Mouse (Mus musculus) adrenal gland, adult (tissue): ENCODE data around the gene Uhrf1bp1l.

ENCODE experiments used
- DNase-seq, 2 experiments: peaks; one replicate each; pipeline ENCODE4 v3.0.0; 2022 to 2023; ENCODE audit warnings: low spot score in 1 of 2; ENCODE audit not compliant: inconsistent age in 2 of 2

Uhrf1bp1l gene

DNA sequence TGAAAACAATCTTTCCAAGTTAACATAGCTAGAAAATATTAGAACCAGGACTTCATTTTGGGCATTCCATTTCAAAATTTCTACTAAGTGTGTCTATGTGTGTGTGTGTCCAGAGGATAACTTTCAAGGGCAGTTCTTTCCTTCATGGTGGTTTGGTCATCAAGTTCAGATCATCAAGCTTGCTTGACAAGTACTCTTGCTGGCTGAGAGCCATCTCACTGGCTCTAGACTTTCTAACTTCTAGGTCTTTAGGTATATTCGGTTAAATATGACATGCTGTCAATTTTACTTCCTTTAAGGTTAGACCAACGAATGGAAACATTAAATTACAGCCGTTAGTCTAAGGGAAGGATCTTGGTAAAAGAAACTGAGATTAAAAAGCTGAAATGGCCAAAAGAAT is 450 bp upstream of the Uhrf1bp1l start:
- DNase-seq, result no peak

DNA sequence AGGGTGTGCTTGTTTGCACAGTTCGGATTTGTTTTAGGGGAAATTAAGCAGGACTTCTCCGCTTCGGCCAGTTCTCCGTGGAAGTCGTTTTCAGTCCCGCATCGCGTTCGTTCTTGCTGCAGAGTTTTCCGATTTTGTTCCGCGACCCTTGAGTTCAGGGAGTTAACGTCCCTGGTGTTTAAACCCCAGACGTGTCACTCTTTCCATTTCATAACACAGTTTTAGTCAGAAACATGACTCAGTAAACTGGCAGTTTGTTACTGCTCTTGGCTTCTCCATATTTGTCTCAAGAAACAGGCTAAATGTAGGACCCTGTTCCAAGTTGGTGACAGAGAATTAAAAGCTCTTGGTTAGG is 852 bp downstream of the Uhrf1bp1l start:
- DNase-seq, result no peak

DNA sequence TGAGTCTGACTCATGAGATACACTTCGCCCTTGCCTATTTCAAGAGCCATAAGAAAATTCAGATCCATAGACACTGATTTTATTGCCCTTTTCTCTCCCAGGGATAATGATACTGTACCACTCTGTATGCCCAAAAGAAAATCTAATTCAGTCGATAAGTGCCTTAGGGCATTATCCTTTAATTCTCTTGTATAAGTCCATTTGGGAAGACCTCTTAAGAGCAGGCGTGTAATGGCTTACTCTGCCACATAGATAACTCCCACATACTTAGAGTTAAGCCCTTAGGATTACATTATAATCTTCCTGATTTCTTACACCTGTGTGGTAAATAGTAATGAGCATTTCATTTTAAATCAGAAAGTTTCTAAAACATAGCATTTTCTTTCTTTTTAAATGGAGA is 1.8 kb downstream of the Uhrf1bp1l start:
- no peak for DNase-seq

DNA sequence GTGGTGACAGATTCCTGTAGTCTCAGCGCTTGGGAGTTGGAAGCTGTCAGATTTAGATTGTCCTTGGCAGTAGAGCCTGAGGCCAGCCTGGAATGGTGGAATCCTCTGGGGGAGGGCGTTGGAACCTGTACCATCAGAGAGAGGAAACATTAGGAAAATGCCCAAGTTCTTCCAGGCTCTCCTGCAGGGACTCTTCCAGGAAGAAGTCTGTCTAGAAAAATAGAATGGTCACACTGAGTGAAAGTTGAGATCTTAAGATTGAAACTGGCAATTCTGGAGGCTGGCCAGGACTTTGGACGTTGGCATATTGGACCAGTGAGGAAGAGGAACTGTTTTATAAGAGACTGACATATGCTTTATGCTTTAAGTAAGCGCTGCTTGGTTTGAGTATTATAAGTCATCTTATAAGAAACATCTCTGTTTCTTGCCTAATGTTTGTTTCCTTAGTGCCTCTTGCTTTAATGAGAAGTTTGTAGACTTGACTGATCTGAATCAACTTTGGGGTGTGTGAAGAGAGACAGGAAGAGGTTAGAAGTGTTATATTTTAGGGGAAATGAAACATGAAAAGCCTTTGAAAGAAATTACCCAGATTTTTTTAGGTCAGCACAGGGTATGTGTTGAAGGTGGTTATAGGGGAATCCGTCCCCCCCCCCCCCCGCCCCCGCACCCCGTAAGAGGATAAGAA is 2.6 kb downstream of the Uhrf1bp1l start:
- DNase-seq, result peak in 1 of 2 experiments; percentile 73

DNA sequence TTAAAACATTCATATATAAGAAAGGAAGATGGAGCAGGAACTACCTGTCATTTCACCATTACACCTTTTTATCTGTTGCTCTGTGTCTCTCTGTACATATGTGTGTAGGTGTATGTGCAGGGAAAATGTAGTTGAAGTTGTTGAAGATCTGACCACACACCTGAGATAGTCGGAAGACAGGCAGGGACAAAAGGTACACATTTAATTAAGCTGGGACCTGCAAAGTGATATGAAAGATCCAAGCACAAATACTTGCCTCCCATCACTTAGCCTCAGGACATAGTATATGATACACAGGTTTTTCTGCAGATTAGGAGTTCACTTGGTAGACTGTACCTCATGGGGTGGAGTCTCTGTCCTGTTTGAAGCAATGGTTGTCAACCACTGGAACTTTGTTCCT is 3.1 kb downstream of the Uhrf1bp1l start:
- DNase-seq, result no peak

DNA sequence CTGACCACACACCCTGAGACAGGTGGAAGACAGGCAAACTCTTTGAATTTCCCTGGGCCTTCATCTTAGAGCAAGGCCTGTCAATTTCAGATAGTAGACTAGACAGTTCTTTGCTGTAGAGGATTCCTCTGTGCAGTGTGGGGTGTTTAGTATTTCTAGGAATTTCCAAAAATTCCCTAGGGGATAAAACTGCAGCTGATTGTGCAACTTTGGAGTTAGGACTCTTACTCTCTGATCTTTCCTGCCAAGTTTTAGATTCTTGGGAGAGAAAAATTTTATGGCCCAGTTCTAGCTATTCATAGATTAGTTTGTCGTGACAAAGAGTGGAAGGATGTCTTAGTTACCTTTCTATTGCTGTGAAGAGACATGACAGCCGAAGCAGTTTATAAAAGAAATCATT is 3.8 kb downstream of the Uhrf1bp1l start:
- no peak for DNase-seq

DNA sequence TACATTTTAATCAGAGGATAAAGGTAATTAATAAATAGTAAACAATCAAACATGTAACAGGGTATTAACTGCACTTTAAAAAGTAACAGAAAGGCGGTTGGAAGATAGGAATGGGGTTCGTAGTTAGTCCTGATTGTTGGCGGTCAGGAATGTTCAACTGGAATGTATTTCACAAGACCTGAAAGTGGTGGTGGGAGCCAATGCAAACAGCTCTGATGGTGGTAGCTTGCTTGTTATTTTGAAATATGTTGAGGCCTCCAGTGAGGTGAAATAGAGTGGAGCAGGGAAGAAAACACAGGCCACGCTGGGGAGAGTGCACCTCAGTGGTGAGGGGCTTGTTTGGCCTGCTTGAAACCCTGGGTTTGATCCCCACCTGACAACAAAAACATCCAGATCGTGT is 6.3 kb downstream of the Uhrf1bp1l start:
- no peak for DNase-seq

DNA sequence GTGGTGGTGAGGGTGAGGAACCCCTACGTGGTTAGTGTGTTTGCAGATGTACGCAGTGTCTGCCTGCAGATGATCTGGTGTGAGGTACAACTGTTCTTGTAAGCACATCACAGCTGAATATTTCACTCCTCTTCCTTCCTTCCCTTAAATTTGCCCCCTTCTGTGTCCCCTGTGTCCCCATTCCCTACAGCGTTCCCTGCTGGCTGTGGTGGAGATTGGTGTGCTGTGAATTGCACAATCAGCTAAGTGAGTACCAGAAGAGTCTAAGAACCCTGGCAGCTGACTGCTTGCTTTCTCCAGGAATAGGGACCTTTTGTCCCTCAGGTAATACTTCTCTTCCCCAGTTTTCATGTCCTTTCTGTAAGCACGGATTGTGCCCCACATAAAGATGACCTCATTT is 10.4 kb downstream of the Uhrf1bp1l start:
- no peak for DNase-seq

DNA sequence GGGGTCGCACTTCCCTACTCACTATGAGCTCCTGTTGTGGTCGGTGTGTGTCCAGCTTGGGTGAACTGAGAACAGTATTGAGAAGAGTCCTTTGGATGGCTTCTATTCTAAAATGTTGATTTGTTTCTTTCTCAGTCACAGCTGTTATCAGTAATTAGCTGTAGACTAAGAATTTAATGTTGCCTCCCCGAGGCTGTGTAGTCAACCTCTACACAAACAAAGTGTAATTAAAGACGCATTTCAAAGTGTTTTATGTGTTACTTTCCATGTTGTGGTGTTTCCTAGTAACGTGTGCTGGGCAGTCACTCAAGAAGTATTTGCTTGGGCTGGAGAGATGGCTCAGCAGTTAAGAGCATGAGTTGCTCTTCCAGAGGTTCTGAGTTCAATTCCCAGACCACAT is 16.0 kb downstream of the Uhrf1bp1l start:
- DNase-seq, result no peak

DNA sequence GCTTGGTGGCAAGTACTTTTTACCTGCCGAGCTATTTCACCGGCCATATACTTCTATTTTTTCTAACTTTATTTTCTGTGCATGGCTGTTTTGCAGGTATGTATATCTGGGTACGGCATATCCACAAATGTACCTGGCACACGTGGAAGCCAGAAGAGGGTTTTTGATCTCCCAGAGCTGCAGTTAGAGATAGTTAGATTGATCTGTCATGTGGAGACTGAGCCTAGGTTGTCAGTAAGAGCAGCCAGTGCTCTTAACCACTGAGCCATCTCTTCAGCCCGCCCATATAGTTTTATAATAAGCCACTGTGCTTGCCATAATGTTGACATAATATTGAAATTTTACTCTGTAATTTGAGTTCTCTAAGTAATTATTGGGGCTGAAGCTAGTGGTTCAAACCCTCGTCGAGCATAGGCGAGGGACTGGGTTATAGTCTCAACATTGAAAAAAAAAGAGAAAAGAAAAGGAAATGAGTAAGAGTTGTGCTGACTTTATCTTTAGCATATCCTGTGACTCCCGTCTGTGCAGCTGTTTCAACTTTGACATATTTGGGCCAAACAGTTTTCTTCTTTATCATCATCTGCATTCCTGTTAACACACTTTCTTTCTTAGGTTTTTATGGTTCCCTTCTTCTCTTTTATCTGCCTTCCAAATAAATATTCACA is 19.8 kb downstream of the Uhrf1bp1l start:
- peak in 1 of 2 experiments; percentile 31 for DNase-seq

DNA sequence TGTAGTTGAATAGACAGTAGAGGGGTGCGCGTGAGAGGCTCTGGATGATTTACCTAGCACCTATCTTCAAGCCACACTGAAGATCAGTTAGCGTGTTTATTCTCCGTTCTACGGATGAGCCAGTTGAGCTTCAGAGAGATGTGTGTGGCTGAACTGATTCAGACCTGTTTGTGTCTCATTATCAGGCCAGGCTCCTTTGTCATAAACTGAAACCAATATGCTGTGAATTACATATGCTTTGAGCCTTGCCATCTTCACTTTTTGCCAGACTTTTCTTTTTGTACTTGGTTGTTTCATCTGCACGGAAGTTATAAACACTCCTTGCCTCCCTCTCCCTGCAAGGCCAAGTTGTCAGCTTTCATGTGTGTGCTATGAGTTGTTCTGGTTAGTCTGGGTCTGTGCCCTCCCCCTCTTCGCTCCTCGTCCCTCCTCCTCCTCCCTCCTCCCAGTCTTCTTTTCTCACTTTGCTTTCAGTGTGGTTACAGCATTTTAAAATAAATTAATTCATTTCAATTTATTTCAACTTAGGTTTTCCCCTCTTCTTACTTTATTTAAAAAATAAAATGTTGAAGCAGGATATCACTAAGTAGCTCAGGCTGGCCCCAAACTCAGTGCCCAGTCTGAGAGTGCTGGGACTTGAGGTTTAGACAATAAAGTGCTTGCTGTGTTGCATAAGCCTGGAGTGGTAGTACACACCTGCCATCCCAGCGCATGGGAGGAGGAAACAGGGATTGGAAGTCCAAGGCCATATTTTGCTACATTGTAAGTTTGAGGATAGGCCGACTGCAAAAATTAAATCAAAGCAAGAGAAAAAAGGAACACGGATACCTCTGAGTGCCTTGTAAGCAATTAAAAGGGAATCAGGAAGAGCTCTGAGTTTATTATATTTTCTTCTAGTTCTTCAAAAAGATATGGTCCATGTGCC is 21.3 kb downstream of the Uhrf1bp1l start:
- DNase-seq, result peak in 1 of 2 experiments; percentile 50

DNA sequence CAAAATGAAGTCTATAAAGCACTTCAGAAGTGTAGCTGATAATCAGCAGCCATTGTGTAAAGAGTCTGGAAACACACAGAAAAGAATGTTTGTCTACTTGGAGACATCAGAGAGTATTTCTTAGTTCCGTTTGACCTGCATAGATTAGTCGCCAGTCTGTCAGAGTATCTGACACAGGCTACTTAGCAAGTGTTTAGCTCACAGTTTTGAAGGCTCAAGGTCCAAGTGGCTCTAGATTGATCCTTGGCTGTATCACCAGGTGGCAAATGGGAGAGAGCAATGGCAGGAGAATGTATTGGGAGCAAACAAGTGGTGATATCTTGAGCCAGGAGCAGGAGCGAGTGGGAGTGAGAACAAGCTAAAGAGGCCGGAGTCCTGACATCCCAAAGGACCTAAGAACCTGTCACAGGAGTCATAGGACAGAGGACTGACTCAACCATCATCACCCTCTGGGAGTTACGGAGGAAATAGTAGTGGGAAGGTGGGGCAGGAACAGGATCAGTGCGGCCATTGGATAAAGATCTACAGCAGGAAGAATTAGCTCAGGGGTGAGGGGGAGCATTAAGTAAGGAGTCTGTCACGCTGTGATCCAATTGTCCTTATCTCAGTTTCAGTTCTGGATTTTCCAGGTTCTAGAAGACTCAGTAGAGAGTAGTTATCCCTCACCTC is 23.7 kb downstream of the Uhrf1bp1l start:
- DNase-seq, result peak in 1 of 2 experiments; percentile 65

DNA sequence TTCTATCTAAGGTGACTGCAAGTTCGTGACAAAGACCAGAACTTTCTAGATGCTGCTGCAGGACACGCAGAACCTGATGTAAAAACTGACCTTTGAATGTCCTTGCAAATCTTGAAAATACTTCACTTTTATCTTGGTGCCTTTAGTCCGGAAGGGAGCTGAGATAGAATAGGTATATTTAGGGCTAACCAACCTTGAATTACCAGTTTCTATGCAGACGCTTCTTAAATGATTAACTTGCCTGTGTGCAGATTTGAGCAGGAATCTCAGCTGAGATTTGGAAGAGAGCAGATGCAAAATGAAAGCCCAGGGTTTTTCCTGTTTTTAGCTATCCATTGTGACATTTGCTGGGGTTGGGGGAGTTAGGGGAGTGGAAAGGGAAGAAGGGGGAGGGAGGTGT is 24.3 kb downstream of the Uhrf1bp1l start:
- no peak for DNase-seq

DNA sequence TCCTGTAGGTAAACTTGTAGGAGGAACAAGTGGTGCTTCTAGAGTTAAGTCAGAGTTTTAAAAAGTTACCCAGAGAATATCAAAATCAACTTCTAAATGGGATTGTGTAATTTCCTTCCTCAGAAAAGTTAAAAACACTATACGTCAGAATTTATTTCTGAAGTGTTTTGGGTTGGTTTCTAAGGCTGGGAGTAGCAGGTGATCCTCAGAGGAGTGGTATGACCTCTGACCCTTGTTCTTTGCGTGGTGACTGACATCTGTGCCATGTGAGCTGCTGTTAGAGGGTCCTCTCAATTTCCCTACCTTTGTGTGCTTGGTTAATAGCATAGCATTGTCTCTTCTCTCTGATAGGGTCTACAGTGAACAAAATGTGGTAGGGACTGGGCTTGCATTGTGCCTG is 27.1 kb downstream of the Uhrf1bp1l start:
- no peak for DNase-seq

DNA sequence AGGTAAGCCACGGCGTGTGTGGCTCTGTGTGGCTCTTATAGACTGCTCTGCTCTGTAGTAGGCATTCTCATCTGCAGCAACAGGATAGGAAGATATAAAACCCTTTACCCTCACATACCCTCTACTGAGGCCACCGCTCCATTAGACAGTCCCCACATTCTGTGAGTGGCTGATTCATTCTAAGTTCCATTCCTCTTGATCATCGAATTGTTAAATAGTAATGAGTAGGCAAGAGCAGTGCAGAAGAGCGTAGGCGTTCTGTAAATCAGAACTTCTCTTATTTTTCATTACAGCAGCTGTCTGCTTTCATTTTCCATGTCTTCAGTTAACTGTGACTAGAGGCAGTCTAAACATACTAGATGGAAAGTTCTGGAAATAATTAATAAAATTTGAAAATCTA is 31.2 kb downstream of the Uhrf1bp1l start:
- DNase-seq, result no peak

DNA sequence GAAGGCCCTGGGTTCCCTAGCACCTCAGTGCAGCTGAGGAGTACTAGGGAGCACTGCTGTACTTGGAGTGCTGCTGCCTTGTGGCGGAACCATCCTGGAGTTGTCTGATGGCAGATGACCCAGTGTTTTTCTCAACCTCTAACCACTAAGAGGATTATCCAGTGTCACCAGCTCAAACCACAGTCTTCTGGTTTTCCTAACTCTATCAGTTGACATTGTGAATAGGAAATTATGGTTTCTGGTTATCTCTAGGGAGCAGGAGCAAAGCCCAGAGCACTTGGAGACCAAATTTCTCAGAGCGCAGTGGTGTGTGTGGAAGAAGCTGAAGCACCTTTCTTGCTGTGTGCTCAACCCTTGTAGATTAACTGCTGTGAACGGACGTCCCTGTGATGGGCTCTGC is 47.1 kb downstream of the Uhrf1bp1l start:
- no peak for DNase-seq

DNA sequence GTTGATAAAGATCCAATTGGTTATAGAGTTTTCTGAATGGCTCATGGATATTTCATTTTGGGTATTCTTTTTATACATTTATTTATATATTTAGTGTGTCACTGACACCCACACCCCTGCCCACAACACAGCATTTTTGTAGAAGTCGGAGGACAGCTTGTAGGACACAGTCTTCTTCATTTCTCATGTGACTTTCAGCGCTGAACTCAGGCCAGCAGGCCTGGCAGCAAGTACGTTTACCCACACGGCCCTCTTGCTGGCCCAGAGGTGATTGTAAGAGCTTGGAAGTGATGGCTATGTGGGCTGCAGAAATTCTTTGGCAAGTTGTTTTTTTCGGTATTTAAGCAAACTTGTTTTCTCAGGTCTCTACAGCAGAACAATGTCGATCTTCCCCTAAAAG is 49.3 kb downstream of the Uhrf1bp1l start:
- DNase-seq, result peak in 1 of 2 experiments; percentile 41

DNA sequence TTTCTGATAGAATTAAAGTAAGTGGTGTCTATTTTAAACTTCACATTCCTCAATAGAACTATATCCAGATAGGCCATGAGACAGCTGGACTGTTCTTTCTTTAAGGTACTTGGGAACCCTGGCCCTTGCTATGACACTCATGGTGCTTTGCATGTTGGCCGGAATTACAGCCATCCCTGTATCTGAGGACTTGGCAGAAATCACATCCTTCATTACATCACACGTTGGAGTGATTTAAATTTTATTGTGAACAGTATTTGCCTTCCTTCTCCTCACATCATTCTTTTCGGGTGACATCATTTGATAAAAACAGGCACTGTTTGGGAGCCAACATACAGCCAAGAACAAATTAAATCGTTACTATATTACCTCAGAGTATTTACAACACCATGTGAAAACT is 74.4 kb downstream of the Uhrf1bp1l start:
- no peak for DNase-seq

DNA sequence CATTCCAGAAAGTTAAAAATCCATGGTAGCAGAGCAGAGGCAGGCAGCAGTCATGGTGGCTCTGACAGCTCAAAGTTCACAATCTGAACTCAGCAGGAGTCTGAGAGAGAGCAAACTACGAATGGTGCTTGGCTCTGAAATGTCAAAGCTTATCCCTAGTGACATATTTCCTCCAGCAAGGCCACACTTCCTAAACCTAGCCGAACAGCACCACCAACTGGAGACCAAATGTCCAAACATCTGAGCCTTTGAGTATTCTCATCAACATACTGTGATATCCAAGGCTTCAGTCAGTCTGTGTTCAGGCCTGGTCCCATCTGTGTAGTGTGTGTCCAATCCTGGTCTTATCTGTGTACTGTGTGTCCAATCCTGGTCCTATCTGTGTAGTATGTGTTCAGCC is 79.1 kb downstream of the Uhrf1bp1l start:
- DNase-seq, result peak; percentile 50 to 74

DNA sequence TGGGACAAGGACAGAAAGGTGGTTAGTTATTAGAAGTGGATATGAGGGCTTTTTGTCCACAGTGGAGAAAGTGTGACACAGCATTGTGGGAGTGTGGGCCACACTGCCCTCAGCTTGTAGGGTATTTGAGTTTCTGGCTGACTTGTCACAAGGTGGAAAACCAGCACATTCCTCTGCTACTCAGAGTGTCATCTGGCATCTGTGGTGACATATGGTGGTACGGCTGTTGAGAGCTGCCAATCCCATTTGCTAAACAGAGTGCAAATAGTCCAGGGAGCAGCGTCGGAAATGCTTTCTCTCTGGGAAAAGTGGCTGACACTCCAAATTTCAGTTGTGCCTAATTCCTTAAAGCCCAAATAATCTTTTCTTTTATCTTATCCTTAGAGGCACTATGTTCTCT is 82.1 kb downstream of the Uhrf1bp1l start:
- no peak for DNase-seq

DNA sequence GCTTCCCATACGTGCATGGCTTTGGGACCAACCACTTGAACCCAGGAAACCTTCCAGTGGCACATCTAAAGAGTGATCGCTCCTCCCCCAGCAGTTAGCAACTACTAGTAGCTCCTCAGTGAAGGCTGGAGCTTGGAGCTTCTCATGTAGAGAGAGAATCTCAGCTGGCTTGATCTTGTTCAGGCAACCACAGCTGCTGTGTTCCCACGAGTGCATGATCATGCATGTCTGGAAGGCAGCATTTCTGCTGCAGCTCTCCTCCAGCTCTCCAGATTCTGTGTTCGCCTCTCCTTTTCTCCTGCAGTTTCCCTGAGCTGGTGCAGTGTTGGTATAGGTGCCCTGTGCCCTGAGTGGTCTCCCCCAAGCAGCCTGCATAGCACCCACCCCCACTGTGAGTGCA is 87.5 kb downstream of the Uhrf1bp1l start:
- no peak for DNase-seq
